Mouse (Mus musculus) left cerebral cortex, adult 11 months (tissue): ENCODE data around the gene Ralgapa2.

Source experiments
- DNase-seq: peaks from one replicate; pipeline ENCODE4 v3.0.0; 2022; ENCODE audit warnings: low spot score

Ralgapa2 gene

GRCm38 (mm10) chr2:146258736-146259469 is 253.2 kb downstream of the Ralgapa2 start:
- peak; percentile 48 for DNase-seq

DNA sequence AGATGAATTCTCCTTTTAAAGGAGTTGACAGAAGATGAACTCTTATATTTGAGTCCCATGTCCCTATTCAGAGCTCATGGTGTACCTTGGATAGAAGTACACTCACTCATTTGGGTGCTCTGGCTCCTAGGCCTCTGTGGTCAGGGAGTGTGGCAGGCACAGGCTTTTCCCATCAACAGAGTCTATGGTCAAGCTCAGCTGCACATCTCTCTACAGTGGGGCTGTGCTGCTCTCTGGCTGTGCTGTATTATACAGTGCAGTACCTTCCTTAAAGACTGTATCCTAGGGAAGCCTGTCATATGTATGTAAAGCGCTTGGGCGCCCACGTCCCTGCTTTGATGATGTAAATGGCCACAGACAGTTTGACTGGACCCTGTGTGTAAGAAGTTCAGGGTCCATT is 254.5 kb downstream of the Ralgapa2 start:
- DNase-seq = no peak

- DNase-seq = no peak
These were observed 255.1 kb downstream of the Ralgapa2 start for GRCm38 (mm10) chr2:146257037-146257436.

- DNase-seq = no peak
These were observed 255.7 kb downstream of the Ralgapa2 start for GRCm38 (mm10) chr2:146256321-146256875.

DNA sequence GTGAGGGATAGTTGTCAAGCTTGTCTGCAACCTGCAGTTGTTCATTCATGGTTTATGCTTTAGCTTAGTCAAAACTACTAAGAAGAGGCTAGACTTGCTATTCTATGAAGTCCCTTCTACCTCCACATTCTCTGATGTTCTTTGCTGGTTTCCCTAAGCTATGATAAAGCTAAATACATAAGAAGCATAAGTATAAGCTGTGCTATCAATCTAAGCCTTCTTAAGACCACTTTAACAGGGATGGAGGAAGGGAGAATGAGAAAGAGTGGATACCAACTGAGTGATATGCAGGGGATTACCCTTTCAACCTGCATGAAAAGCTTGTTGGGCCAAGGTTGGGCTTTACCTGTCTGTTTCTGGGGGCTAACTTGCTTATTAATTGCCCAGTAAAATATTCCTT is 256.5 kb downstream of the Ralgapa2 start:
- DNase-seq = no peak

- DNase-seq = no peak
These were observed 257.8 kb downstream of the Ralgapa2 start for GRCm38 (mm10) chr2:146254387-146254786.

DNA sequence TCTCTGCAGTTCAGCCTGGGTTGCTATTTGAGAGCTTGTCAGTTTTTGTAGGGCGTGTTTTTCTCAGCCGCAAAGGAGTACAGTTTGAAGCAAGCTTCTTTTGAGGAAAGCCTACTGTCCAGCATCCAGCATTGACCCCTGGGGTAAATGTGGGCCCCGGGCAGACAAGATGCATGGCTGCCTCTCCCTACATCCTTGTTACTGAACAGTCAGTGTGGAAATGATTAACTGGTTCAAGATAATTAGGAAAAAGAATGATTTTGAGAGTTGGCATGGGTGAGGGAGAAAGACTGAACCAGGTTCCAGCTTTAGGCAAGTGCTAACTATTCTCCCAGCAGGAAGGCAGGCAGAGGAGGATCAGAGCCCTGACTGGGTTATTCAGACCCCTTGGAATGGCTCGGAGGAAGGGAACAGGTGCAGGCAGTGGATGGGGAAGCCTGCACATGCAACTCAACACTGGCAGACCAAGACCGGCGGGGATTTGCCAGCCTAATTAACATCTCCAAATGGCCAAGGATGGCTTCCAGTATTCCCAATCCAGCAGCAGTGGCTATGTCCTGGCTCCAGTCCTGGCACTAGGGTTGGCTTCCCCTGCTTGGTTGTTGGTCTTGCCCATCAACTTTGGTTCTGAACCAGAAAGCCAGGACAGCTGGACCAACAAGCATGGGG is 261.8 kb downstream of the Ralgapa2 start:
- no peak for DNase-seq

GRCm38 (mm10) chr2:146249033-146249432 is 263.1 kb downstream of the Ralgapa2 start:
- DNase-seq = no peak

- DNase-seq = no peak
These were observed 264.6 kb downstream of the Ralgapa2 start for GRCm38 (mm10) chr2:146247576-146247975.

DNA sequence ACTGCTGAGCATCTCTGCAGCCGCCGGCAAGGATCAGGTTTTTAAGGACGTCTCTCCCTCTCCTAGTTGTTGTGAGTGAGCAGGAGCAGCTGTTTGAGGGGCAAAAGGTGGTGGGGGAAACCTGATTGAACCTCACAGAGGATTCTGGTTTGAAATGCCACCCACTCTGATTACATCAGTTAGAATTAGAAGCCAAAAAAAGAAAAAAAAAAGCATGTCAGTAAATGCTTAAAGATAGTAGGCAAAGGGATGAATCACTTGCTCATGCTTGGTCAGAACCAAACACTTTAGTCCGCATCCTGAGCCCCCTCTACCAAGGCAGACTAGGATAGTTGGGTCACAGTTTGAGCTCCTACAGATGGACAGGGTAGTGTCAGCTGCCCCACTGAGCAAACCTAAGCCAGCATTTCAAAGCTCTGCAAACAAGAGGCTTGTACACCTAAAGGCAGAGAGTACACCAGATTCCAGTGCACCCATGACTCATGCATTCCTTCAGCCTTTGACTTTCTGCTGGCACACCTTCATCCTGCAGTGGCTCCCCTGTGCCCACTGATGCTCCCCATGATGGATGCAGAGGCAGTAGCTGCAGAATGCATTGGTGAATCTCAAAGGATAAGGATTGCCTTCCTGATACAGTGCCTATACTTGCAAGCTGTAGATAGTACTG is 265.6 kb downstream of the Ralgapa2 start:
- DNase-seq = no peak

- no peak for DNase-seq
These were observed 266.7 kb downstream of the Ralgapa2 start for GRCm38 (mm10) chr2:146245401-146245800.

GRCm38 (mm10) chr2:146244049-146244448 is 268.1 kb downstream of the Ralgapa2 start:
- no peak for DNase-seq

- DNase-seq = no peak
These were observed 272.9 kb downstream of the Ralgapa2 start for GRCm38 (mm10) chr2:146239196-146239747.

GRCm38 (mm10) chr2:146231485-146231884 is 280.7 kb downstream of the Ralgapa2 start:
- DNase-seq = no peak

GRCm38 (mm10) chr2:146228435-146228834 is 283.7 kb downstream of the Ralgapa2 start:
- no peak for DNase-seq

GRCm38 (mm10) chr2:146227646-146228045 is 284.5 kb downstream of the Ralgapa2 start:
- DNase-seq = no peak

- no peak for DNase-seq
These were observed 285.7 kb downstream of the Ralgapa2 start for GRCm38 (mm10) chr2:146226484-146226883.

GRCm38 (mm10) chr2:146225818-146226217 is 286.3 kb downstream of the Ralgapa2 start:
- no peak for DNase-seq

- DNase-seq = no peak
These were observed 288.0 kb downstream of the Ralgapa2 start for GRCm38 (mm10) chr2:146224141-146224540.

DNA sequence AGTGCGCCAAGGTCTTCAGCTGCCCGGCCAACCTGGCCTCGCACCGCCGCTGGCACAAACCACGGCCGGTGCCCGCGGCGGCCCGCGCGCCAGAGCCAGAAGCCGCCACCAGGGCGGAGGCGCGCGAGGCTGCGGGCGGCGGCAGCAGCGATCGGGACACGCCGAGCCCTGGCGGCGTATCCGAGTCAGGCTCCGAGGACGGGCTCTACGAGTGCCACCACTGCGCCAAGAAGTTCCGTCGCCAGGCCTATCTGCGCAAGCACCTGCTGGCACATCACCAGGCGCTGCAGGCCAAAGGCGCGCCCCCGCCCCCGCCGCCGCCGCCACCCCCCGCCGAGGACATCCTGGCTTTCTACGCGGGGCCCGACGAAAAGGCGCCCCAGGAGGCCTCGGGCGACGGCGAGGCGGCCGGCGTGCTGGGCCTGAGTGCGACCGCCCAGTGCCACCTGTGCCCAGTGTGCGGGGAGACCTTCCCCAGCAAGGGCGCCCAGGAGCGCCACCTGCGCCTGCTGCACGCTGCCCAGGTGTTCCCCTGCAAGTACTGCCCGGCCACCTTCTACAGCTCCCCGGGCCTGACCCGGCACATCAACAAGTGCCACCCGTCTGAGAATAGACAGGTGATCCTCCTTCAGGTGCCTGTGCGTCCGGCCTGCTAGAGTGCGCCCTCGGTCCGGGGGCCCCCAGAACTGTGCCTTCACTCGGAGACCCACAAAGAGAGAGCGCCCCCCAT is 288.8 kb downstream of the Ralgapa2 start:
- no peak for DNase-seq

- DNase-seq = no peak
These were observed 289.6 kb downstream of the Ralgapa2 start for GRCm38 (mm10) chr2:146222279-146223175.
